Mouse (Mus musculus) megakaryocyte-erythroid progenitor cell, adult 5 weeks (primary cell): ENCODE results near the gene Saysd1. TPM values are rescaled to one million over a fixed set of nuclear protein-coding genes. Genes with fewer than 3 reads are reported as not detected.

Experiments
- polyA plus RNA-seq: library from polyadenylated mRNA; stranded (reverse); fragments of >175 nt; gene quantifications from 2 replicates; pipeline ENCODE4 v1.2.3, GENCODE M21; 2012

Gene Saysd1
- polyA plus RNA-seq: 6.1 and 6.4 TPM in 2 replicates

GRCm38 (mm10) chr14:20138484-20139355 is at the start of gene Saysd1:
Gene Saysd1 (minus strand): TSS chr14:20138534.

DNA sequence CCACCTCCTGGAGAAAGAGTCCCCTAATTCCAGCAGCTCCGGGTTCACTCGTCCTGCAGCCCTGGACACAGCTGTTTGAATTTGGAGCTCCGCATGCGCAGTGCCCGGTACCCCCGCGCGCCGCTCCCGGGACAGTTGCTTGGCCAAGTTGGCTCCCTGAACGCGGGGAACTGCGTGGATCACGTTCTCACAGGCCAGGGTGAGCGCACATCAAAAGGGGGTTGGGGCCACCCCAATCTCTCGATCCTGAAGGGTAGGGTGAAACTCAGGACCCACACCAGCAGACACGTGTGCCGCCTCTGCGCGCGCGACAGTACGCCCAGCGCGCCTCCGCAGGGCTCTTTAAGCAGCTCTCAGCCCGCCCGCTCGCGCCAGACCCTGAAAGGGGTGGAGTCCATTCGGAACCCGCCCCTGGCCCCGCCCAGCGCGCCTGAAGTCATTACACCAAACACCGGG is 43.2 kb upstream of the Saysd1 start, which contains the start of gene Kcnk5:
Gene Kcnk5, minus strand, starts transcription at position 344 of the 456 bp plus-strand sequence.

Other genes with a start within 250 kb of the Saysd1 start
- 4.1 and 4.5 TPM in 2 replicates for gene Gng2, start 160.9 kb downstream of the Saysd1 start, polyA plus RNA-seq
- 3.9 and 6.1 TPM in 2 replicates for gene Kcnk5, start 43.3 kb upstream of the Saysd1 start, polyA plus RNA-seq
- gene Kcnk16, start 130.7 kb upstream of the Saysd1 start, polyA plus RNA-seq: not detected in 2 replicates
- 0.95 and 1.4 TPM in 2 replicates for gene Nudt13, start 156.2 kb upstream of the Saysd1 start, polyA plus RNA-seq
- 63.7 and 65.1 TPM in 2 replicates for gene Ecd, start 209.6 kb upstream of the Saysd1 start, polyA plus RNA-seq
- gene Fam149b, start 209.6 kb upstream of the Saysd1 start, polyA plus RNA-seq: 20.3 and 22.3 TPM in 2 replicates